Mouse (Mus musculus): Measurements from ENCODE around the gene D1Ertd622e.

GRCm38 (mm10) chr1:97634104-97634503, 27.8 kb downstream of the D1Ertd622e start:
- TF ChIP-seq POLR2A (IDR thresholded peaks at IDR 0.05; ENCODE audit: insufficient read length, low read depth) (no peak), E2F4 (IDR thresholded peaks at IDR 0.05; ENCODE audit: insufficient read depth) (no peak), MYOG (IDR thresholded peaks at IDR 0.05; ENCODE audit: control insufficient read depth in 1 of 3, insufficient read depth in 1 of 3, insufficient read length in 2 of 3, low read depth in 2 of 3) (no peak), MAX (IDR thresholded peaks at IDR 0.05; ENCODE audit: low read depth) (no peak), MYOD1 (IDR thresholded peaks at IDR 0.05; ENCODE audit: control insufficient read depth in 1 of 3, insufficient read length in 2 of 3, low read depth in 2 of 3) (no peak), USF1 (IDR thresholded peaks at IDR 0.05; ENCODE audit: low read depth) (no peak), POLR2AphosphoS2 (IDR thresholded peaks at IDR 0.05; ENCODE audit: insufficient read length, low read depth) (no peak), TCF12 (IDR thresholded peaks at IDR 0.05; ENCODE audit: insufficient read depth, poor library complexity, severe bottlenecking) (no peak), CEBPB (IDR thresholded peaks at IDR 0.05; ENCODE audit: insufficient read depth, poor library complexity, severe bottlenecking) (no peak), SRF (IDR thresholded peaks at IDR 0.05; ENCODE audit: control insufficient read depth, insufficient read length, low read depth) (no peak), REST (IDR thresholded peaks at IDR 0.05; ENCODE audit: insufficient read depth, insufficient read length) (no peak), TCF3 (IDR thresholded peaks at IDR 0.05; ENCODE audit: insufficient read length, low read depth) (no peak)
